Mouse (Mus musculus) stomach, postnatal 0 days (tissue): ENCODE data around the gene Itpk1. TPM values are rescaled to one million over a fixed set of nuclear protein-coding genes. Genes with fewer than 3 reads are reported as not detected.

Experiments used
- ATAC-seq: fragments of 200-750 bp; cut with Nextera tagmentation; 2 replicates; pipeline ENCODE4 v1.8.0; 2017; ENCODE audit not compliant: low FRiP score, low TSS enrichment
- DNase-seq: peaks from one replicate; pipeline ENCODE4 v3.0.0-alpha.2; 2016; ENCODE audit warnings: low spot score
- H3K27ac ChIP-seq: fragments of 300-500 bp; sonication (generic); replicated peaks from 2 replicates; pipeline ENCODE4 v1.5.1; 2014; ENCODE audit warnings: mild to moderate bottlenecking, control low read depth
- H3K27me3 ChIP-seq: fragments of 300-500 bp; sonication (generic); 2 replicates; pipeline ENCODE4 v1.6.1; 2014; ENCODE audit warnings: low read length; ENCODE audit not compliant: control insufficient read depth, insufficient read depth
- H3K36me3 ChIP-seq: fragments of 300-500 bp; sonication (generic); 2 replicates; pipeline ENCODE4 v1.6.1; 2014; ENCODE audit warnings: low read length, mixed read lengths; ENCODE audit not compliant: control insufficient read depth, insufficient read depth
- H3K4me1 ChIP-seq: fragments of 300-500 bp; sonication (generic); replicated peaks from 2 replicates; pipeline ENCODE4 v1.6.1; 2014; ENCODE audit warnings: antibody characterized with exemption; ENCODE audit not compliant: control insufficient read depth, insufficient read depth
- H3K4me2 ChIP-seq: fragments of 300-500 bp; sonication (generic); replicated peaks from 2 replicates; pipeline ENCODE4 v1.6.1; 2014; ENCODE audit warnings: low read depth, mild to moderate bottlenecking, control low read depth, moderate library complexity
- H3K4me3 ChIP-seq: fragments of 300-500 bp; sonication (generic); 2 replicates; pipeline ENCODE4 v1.5.1; 2014; ENCODE audit warnings: low read depth, low read length, control low read depth
- H3K9ac ChIP-seq: fragments of 300-500 bp; sonication (generic); 2 replicates; pipeline ENCODE4 v1.6.1; 2014; ENCODE audit warnings: mild to moderate bottlenecking, low read length, control low read depth, mixed read lengths
- H3K9me3 ChIP-seq: fragments of 300-500 bp; sonication (generic); 2 replicates; pipeline ENCODE4 v1.6.1; 2016; ENCODE audit warnings: low read length; ENCODE audit not compliant: control insufficient read depth
- CTCF ChIP-seq: IDR thresholded peaks from 2 replicates; pipeline ENCODE4 v1.5.1; 2016; ENCODE audit warnings: antibody characterized with exemption, low read depth, mild to moderate bottlenecking, moderate library complexity
- EP300 ChIP-seq: optimal IDR thresholded peaks from 2 replicates; pipeline ENCODE3; 2016; ENCODE audit warnings: antibody characterized with exemption
- WGBS: fragments of 180-500 bp; shearing (Covaris S2); extraction: QIAGEN DNeasy Blood & Tissue Kit; methylation state at CpG from one replicate; pipeline ENCODE4 v1.1.7; 2014; 5-methylcytosine and 5-hydroxymethylcytosine counted together
- polyA plus RNA-seq: library from polyadenylated mRNA; unstranded; fragments of >200 nt; fragmentation: Nextera tagmentation; extraction: Ambion mirVana; gene quantifications from 2 replicates; pipeline ENCODE4 v1.2.1, GENCODE M21; 2015

The Itpk1 gene
- polyA plus RNA-seq, 1 experiment from 2014 or later = 21.5 TPM

DNA sequence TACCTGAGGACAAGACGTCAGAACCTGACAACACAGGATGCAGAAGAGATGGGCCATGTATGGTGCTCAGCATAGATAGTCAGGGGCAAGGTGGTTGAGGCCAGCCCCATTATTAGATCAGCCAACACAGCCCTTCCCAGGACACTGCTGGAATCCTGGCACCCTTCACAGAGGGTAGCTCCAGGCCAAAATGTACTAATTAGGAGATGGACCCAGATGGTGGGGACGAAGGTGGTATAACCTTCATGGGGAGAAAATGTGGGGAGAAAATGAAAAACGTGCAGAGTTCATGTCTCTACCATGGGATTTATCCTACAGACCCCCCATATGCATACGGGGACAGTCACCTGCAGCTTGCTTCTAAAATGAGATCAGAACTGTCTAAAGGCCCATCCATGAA is 91.3 kb downstream of the Itpk1 start:
- no peak overlapping the region for H3K9ac ChIP-seq
- 89% methylated on average over 4 of the region's 4 CpGs for WGBS
- no peak overlapping the region for H3K4me2 ChIP-seq
- DNase-seq (no peak), ATAC-seq (no peak)
- no peaks in the 10 kb centered on the region; the same call in 1 of the 2 replicates for H3K4me1 ChIP-seq
- no peaks in the 10 kb centered on the region for H3K36me3 ChIP-seq
- no peak overlapping the region for H3K4me3 ChIP-seq
- H3K27me3 ChIP-seq = no peaks in the 10 kb centered on the region
- no peaks in the 10 kb centered on the region for H3K9me3 ChIP-seq
- TF ChIP-seq EP300 (no peak), CTCF (no peak)
- H3K27ac ChIP-seq = no peak overlapping the region

DNA sequence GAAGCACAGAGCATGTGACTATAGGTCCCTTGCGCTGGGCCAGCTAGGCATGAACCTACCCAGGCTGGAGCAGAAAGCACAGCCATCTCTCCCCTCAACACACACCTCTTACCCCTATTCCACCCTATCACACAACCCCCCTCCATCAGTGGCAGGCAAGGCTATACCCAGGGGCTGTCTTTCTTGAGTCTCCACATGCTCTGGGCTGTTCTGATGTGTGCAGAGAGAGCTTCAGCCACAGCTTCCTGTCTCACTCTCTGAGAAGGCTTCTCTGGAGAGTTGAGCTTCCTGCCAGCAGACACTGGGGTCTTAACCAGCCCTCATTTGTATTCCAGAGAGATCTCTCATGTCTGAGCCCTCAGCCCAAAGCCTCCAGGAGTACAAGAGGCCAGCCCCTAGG is 92.3 kb downstream of the Itpk1 start:
- H3K27ac ChIP-seq = no peak overlapping the region
- WGBS = 100% methylated on average over 1 of the region's 1 CpGs
- H3K9me3 ChIP-seq = no peaks in the 10 kb centered on the region
- no peaks in the 10 kb centered on the region for H3K4me1 ChIP-seq
- H3K4me3 ChIP-seq = no peak overlapping the region
- H3K36me3 ChIP-seq = no peaks in the 10 kb centered on the region
- DNase-seq = no peak
- H3K27me3 ChIP-seq = no peaks in the 10 kb centered on the region
- ATAC-seq = no peak
- H3K4me2 ChIP-seq = no peak overlapping the region
- no peak for TF ChIP-seq EP300
- no peak for TF ChIP-seq CTCF
- no peak overlapping the region for H3K9ac ChIP-seq

DNA sequence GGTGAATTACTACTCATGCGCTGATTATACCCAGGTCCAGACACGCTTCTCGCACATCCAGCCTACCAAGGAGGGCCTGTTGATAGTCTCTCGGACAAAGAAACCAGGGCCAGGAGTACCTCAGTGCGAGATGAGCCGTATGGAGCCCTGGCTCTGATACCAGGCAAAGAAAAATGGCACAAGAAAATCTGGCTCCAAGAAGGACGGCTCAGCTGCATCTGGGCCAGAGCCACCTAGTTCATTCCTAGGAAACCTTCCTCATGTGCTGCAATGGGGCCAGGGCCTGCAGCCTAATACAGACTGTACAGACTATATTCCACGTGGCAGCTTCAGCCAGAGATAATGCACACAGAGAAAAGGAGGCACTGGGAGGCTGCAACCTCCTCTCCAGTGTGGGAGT is 93.8 kb downstream of the Itpk1 start:
- TF ChIP-seq CTCF = no peak
- TF ChIP-seq EP300 = no peak
- no peak for DNase-seq
- no peak overlapping the region for H3K4me2 ChIP-seq
- H3K36me3 ChIP-seq = no peaks in the 10 kb centered on the region
- ATAC-seq = no peak
- H3K27me3 ChIP-seq = no peaks in the 10 kb centered on the region
- no peaks in the 10 kb centered on the region for H3K9me3 ChIP-seq
- no peak overlapping the region for H3K4me3 ChIP-seq
- H3K27ac ChIP-seq = no peak overlapping the region
- H3K9ac ChIP-seq = no peak overlapping the region
- no peaks in the 10 kb centered on the region for H3K4me1 ChIP-seq
- 78% methylated on average over 8 of the region's 8 CpGs for WGBS

DNA sequence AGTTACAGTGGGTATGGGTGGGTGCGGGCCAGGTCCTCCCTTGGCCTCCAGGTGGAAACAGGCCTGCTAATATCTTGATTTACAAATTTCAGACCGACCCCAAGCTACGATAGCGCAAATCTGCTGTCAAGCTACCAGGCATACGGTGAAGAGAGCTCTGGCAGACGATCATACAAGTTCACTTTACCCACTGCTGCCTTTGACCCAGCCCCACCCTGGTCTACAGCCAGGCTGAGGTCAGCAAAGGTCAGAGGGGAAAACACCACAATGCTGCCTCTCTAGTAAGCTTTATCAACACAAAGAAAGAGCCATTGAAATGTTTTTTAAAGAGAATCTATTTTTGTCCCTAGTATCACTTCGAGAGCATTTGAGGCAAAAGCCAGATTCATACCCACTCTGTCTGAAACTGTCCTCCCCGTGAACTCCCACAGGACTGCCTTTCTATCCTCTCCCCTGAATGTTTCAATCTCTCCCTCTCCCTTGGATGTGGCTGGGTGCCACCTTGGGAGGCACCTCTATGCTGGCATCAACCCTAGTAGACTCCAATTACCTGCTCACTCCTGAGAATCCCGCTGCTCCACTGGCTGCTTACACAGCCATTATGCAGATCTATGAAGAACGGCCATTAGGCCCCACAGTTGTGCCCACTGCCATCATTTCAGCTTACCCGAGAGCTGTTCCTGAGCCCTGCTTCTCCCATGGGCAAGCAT is 96.8 kb downstream of the Itpk1 start:
- Histone ChIP-seq H3K4me3 (no peak overlapping the region), H3K27ac (no peak overlapping the region), H3K4me1 (no peaks in the 10 kb centered on the region), H3K9ac (no peak overlapping the region), H3K4me2 (no peak overlapping the region), H3K9me3 (no peaks in the 10 kb centered on the region), H3K27me3 (no peaks in the 10 kb centered on the region), H3K36me3 (no peaks in the 10 kb centered on the region; the same call in 1 of the 2 replicates)
- DNase-seq (no peak), ATAC-seq (no peak)
- WGBS = 78% methylated on average over 11 of the region's 11 CpGs
- no peak for TF ChIP-seq CTCF
- no peak for TF ChIP-seq EP300

DNA sequence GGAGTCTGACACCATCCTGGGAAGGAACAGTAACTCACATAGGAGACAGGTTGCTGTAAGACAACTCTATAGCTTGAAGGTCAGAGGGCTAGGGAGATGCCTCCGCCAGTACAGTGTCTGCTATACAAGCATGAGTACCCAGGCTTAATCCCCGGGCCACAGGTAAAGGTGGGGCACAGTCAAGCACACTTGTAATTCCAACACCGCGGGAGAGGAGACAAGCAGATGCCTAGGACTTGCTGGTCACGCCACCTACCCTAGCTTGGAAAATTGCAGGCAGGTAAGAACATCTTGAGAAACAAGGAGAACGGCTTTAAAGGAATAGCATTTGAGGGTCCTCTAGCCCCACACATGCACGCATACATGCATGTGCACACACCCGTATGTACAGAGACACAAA is 97.7 kb downstream of the Itpk1 start:
- TF ChIP-seq CTCF = no peak
- no peak for TF ChIP-seq EP300
- 83% methylated on average over 8 of the region's 8 CpGs for WGBS
- DNase-seq (no peak), ATAC-seq (no peak)
- Histone ChIP-seq H3K27me3 (no peaks in the 10 kb centered on the region), H3K9me3 (no peaks in the 10 kb centered on the region), H3K36me3 (no peaks in the 10 kb centered on the region; the same call in 1 of the 2 replicates), H3K9ac (no peak overlapping the region), H3K4me1 (no peaks in the 10 kb centered on the region), H3K4me3 (no peak overlapping the region), H3K4me2 (no peak overlapping the region), H3K27ac (no peak overlapping the region)

GRCm38 (mm10) chr12:102605607-102606006 is 99.1 kb downstream of the Itpk1 start:
- Histone ChIP-seq H3K9ac (no peak overlapping the region), H3K36me3 (no peaks in the 10 kb centered on the region; the same call in 1 of the 2 replicates), H3K9me3 (no peaks in the 10 kb centered on the region), H3K4me2 (no peak overlapping the region), H3K4me1 (no peaks in the 10 kb centered on the region), H3K4me3 (no peak overlapping the region), H3K27ac (no peak overlapping the region), H3K27me3 (no peaks in the 10 kb centered on the region)
- 88% methylated on average over 6 of the region's 6 CpGs for WGBS
- no peak for DNase-seq
- no peak for ATAC-seq
- no peak for TF ChIP-seq EP300
- no peak for TF ChIP-seq CTCF
